Mouse (Mus musculus) cerebellum, postnatal 10 days (tissue): ENCODE data around the gene Inpp5a.
"Not testable (repeated sequence)": the region's sequence is repeated elsewhere in the genome, so short reads cannot be mapped to it uniquely, and the experiment has no call there.

Experiments
- DNase-seq, 2 experiments: peaks; one replicate each; pipeline ENCODE4 v3.0.0; 2021; ENCODE audit warnings: mixed read lengths in 2 of 2

The Inpp5a gene

GRCm38 (mm10) chr7:139401791-139402190 lies 12.9 kb downstream of the Inpp5a start:
- DNase-seq, result no peak

- no peak for DNase-seq
These were observed 13.8 kb downstream of the Inpp5a start for GRCm38 (mm10) chr7:139402721-139403120.

- no peak for DNase-seq
These were observed 17.7 kb downstream of the Inpp5a start for GRCm38 (mm10) chr7:139406581-139406980.

GRCm38 (mm10) chr7:139407966-139408365 lies 19.1 kb downstream of the Inpp5a start:
- peak; percentile 83 to 85 for DNase-seq

DNA sequence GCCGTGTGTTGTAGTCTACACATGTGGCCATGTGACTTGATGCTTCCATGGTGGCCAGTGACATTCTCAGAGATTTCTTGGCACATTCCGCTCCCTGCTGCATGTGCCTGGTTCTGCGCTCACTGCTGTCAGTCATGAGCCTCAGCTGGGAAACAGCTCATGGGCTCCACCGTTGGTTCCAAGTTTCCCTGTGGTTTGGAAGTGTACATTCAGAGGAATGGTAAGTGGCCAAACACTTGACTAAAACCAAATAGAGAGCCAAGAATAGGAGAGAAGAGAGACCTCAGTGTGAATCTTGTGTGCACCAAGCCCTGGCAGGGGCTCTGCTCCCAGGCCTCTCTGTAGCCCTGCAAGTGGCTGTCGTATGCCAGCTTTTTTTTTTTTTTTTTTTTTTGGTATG lies 21.0 kb downstream of the Inpp5a start:
- no peak for DNase-seq

DNA sequence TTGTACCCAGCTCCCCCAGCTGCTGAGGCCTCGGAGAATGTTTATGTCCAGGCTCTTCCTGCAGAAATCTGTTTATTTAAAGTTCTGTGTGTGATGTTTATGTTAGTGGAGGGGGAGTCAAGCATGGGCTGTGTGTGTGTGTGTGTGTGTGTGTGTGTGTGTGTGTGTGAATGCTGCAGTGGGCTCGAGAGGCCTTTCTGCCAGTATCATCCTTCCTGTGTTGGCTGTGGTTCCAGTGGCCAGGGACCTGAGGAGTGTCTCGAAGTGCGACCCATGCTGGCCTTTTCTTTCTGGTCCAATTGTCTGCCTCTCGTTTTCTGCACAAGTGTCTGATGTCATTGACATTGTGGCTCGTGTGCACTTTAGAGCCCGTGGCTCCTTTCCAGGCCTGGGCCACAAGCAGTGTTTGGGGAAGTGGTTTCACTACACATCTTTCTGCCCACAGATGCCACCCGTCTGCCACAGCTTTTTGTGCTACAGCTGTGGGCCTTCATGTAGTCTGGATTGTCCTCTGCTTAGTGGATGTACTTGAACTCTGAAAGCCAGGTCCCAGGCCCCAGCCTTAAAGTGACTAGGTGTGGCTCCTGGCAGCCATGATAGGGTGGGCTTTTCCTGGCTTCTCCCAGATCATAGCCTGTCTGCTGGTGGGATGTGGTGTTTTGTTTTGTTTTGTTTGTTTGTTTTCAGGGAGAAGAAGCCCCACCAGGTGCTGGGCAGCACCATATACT lies 23.5 kb downstream of the Inpp5a start:
- no peak for DNase-seq

GRCm38 (mm10) chr7:139413400-139413799 lies 24.5 kb downstream of the Inpp5a start:
- no peak for DNase-seq

GRCm38 (mm10) chr7:139415616-139416225 lies 26.8 kb downstream of the Inpp5a start:
- peak; percentile 53 to 64 for DNase-seq

DNA sequence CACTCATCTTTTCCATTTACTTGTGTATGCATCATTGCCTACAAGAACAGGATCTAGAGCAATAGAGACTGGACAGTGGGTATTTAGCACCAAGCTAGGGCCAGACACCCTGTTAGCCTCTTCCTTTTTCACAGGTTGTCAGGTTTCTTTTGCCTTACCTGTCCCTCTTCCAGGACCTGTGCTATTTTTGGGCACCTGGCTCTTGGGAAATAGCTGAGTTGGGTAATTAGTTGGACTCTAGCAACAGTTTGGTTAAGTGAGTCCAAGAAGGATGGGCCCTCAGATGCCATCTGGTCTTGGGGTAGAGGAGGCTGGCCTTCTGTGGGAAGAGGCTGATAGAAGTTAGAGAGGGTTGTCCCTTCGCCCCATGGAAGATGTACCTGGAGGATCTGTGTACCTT lies 29.5 kb downstream of the Inpp5a start:
- no peak for DNase-seq

DNA sequence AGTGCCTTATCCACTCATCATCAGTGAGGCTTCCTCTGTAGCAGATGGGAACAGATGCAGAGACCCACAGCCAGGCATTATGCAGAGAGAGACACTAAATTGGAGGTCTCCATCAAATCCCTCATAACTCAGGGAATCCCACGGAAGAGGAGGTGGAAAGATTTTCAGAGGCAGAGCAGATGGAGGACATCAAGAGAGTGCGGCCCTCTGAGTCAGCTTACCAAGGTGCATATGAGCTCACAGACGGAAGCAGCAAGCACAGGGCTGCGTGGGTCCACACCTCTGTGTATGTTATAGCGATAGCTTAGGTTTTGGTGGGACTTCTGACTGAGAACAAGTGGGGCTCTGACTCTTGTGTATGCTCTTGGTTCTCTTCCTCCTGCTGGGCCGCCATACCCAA lies 33.9 kb downstream of the Inpp5a start:
- DNase-seq, result no peak

GRCm38 (mm10) chr7:139434095-139434830 lies 45.4 kb downstream of the Inpp5a start:
- DNase-seq, result peak in 1 of 2 experiments; percentile 58

DNA sequence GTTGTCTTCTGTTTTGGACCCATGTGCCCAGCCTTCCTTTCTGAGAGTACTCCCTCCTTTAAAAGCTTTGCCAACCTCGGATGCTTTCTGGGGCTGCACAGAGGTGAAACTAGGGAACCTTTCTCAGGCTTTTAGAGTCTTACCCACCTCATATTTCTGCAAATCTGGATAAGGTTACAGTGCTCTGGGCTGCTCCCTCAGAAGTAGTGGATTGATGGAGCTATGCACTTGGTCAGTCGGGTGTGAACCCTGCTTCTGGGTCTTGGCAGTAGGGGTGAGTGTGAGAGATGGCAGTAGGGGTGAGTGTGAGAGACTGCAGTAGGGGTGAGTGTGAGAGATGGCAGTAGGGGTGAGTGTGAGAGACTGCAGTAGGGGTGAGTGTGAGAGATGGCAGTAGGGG lies 46.0 kb downstream of the Inpp5a start:
- not testable (repeated sequence) for DNase-seq

- no peak for DNase-seq
These were observed 46.8 kb downstream of the Inpp5a start for GRCm38 (mm10) chr7:139435749-139436148.

- DNase-seq, result no peak
These were observed 48.0 kb downstream of the Inpp5a start for GRCm38 (mm10) chr7:139436951-139437350.

DNA sequence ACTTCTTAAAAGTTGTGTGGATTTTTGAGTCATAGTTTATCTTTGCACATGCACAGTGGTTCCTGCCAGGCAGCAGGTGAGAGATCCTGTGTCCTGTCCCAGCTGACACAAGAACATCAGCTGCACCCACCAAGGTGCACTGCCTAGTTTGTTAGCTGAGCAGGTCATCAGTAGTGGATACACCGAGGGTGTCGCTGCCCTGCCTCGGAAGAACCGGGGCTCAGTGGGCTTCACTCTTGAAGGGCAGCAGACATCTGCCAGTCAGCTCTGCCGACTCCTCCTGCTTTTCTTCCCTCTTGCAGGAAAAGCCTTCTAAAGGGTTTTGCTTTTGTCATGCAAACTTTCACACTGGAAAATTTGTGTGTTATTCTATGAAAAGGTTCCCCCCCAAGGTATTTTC lies 48.6 kb downstream of the Inpp5a start:
- DNase-seq, result peak in 1 of 2 experiments; percentile 39

GRCm38 (mm10) chr7:139437926-139438600 lies 49.2 kb downstream of the Inpp5a start:
- DNase-seq, result peak; percentile 82

DNA sequence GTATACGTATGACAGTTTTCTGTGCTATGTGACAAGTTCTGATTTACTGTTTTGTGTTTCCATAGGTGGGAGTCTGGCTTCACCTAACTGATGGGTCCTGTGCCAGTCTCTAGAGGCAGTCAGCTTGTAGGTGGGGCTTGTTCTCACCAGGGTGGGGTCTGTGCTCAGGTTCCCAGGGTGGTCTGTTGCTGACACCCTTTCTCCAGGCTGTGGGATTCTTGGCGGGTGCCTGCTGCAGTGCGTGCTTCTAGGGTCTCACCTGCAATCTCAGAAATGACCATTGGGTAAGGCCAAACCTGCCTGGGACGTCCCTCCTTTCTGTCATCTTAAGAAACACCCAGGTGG lies 49.7 kb downstream of the Inpp5a start:
- peak; percentile 47 to 50 for DNase-seq

DNA sequence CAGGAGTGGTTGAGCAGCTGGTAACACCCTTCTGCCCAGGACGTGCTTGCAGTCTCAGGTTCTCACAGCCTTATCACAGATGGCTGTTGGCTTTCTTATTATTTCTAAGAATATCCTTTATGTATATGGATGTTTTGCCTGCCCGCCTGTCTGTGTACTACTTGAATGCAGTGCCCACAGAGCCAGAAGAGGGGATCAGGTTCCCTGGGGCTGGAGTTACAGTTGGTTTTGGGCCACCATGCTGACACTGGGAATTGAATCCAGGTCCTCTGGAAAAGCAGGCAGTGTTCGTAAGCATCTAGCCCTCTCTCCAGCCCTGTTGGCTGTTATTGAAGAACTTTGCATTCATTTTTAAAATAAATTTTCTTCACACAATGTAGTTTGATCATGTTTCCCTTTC lies 50.1 kb downstream of the Inpp5a start:
- DNase-seq, result peak in 1 of 2 experiments; percentile 31

DNA sequence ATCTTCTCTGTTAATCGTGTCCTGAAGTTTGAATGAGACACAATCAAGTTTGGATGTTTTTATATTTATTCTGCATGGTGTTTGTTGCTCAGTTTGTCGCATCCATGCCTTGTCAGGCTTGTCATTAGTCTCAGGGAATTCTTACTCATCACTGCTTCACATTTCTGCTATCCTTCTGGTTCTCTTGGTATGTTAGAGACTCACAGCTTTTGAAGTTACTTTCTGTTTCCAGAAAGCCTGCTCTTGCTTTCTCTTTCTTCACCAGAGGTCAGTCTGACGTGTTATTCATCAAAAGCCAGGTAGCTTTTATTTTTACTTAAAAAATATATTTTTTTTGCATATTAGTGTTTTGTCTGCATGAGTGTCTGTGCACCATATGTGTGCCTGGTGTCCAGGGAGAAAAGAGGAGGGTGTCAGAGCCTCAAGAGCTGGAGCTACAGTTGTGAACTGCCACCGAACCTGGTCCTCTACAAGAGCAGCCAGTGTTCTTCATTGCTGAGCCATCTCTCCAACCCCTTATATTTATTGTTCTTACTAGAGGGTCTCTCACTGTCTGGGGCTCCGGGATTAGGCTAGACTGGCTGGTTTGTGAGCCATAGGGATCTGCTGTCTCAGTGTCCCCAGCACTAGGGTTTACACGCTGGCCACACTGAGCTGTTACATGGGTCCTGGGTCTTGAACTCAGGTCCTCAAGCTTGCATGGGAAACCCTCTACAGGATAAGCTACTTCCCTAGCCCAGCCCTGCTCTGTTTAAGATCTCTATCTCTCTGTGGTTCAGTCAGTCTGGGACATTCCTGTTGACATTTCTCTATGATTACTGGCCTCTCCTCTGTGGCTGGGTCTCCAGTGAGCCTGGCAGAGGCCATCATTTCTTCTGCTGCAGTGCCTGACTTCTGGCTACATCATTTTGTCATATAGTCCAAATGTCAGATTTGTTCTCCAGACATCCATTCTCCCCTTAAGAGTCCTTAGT lies 51.3 kb downstream of the Inpp5a start:
- DNase-seq, result peak in 1 of 2 experiments; percentile 9

DNA sequence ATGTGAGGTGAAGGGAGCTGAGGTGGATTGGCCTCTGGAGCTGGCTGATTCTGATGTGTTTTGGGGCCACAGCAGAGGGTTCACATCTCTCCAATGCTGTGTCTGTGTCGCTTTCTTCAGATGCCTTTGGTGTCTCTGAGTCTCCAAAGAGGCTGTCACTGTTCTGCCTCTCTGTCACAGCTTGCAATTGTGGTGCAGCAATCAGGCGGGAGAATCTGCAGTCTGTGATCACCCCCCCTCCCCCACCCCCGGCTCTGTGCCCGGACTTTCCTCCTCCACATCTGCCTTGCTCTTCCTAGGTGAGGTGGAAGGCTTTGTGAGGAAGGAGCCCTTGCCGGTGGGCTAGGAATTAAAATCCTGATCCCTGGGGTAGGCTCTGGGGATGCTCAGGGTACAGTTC lies 52.1 kb downstream of the Inpp5a start:
- DNase-seq, result no peak

- peak; percentile 62 to 65 for DNase-seq
These were observed 52.9 kb downstream of the Inpp5a start for GRCm38 (mm10) chr7:139441761-139442211.

- no peak for DNase-seq
These were observed 56.7 kb downstream of the Inpp5a start for GRCm38 (mm10) chr7:139445621-139446020.
